Mouse (Mus musculus) ES-E14 (cell line): ENCODE results near the gene Plpp3.

Experiments used
- HCFC1 ChIP-seq: IDR thresholded peaks from 2 replicates; pipeline ENCODE4 v1.6.1; 2012; ENCODE audit warnings: low read length, inconsistent platforms, borderline replicate concordance; ENCODE audit not compliant: insufficient read depth
- ZNF384 ChIP-seq: IDR thresholded peaks from 2 replicates; pipeline ENCODE4 v1.6.1; 2012; ENCODE audit warnings: low read depth, low read length, inconsistent platforms

- TF ChIP-seq HCFC1 (no peak), ZNF384 (no peak)
Measured at GRCm38 (mm10) chr4:105223101-105223924, 66.2 kb downstream of the Plpp3 start.
